Mouse (Mus musculus): ENCODE results near the gene Erp27. TPM values are rescaled to one million over a fixed set of nuclear protein-coding genes. Genes with fewer than 3 reads are reported as not detected.
A peak's percentile ranks its signal among the peaks of the same experiment; 100 is the strongest.

Gene Erp27
- polyA plus RNA-seq, 2 experiments = 0.52 to 0.69 TPM

GRCm38 (mm10) chr6:136898954-136899353 lies 23.0 kb downstream of the Erp27 start:
- Histone ChIP-seq H3K4me1 (ENCODE audit: control insufficient read depth, insufficient read depth, low read length) (peaks cover 15% of the 10 kb centered on the region), H3K4me3 (replicated peaks; ENCODE audit: low read length) (no peak overlapping the region), H3K4me2 (replicated peaks; ENCODE audit: low read depth, low read length, severe bottlenecking) (no peak overlapping the region), H3K9me3 (ENCODE audit: control insufficient read depth, low read length) (no peaks in the 10 kb centered on the region), H3K27ac (replicated peaks; ENCODE audit: low read depth, low read length) (no peak overlapping the region), H3K36me3 (ENCODE audit: control insufficient read depth, insufficient read depth, low read length) (no peaks in the 10 kb centered on the region), H3K9ac (ENCODE audit: low read depth, low read length, severe bottlenecking) (no peak overlapping the region), H3K27me3 (ENCODE audit: control insufficient read depth, insufficient read depth, low read length) (no peaks in the 10 kb centered on the region)
- TF ChIP-seq POLR2A (IDR thresholded peaks at IDR 0.05; ENCODE audit: borderline replicate concordance, extremely low read depth, insufficient read depth, insufficient read length) = no peak
- no peak for ATAC-seq (ENCODE audit: low FRiP score, low read depth)
- DNase-seq (ENCODE audit: low spot score) = no peak
- 67% methylated on average over 2 of the region's 2 CpGs for WGBS

DNA sequence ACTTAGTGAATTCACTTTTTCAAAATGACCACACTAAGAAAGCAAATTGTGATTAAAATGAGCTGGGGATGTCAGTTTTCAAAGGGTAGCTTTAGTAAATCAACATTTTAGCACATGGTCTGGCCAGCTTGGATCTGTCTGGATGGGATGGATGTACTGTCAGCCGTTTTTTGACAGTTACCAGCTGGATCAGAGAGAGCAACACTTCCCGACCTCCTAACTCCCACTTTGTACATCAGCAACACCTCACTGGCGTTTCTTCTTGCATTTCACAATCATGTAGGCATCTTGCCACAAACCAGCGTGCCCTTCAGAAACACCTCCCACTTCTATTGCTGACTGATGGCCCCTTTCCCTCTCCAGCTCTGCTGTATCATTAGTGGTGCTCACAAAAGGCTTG lies 23.8 kb downstream of the Erp27 start:
- Histone ChIP-seq H3K4me1 (ENCODE audit: control insufficient read depth, insufficient read depth, low read length) (peaks cover 19% of the 10 kb centered on the region), H3K9ac (ENCODE audit: low read depth, low read length, severe bottlenecking) (no peak overlapping the region), H3K36me3 (ENCODE audit: control insufficient read depth, insufficient read depth, low read length) (no peaks in the 10 kb centered on the region), H3K27ac (replicated peaks; ENCODE audit: low read depth, low read length) (no peak overlapping the region), H3K4me3 (replicated peaks; ENCODE audit: low read length) (no peak overlapping the region), H3K27me3 (ENCODE audit: control insufficient read depth, insufficient read depth, low read length) (no peaks in the 10 kb centered on the region), H3K4me2 (replicated peaks; ENCODE audit: low read depth, low read length, severe bottlenecking) (no peak overlapping the region), H3K9me3 (ENCODE audit: control insufficient read depth, low read length) (no peaks in the 10 kb centered on the region)
- ATAC-seq (ENCODE audit: low FRiP score, low read depth) (no peak), DNase-seq (ENCODE audit: low spot score) (no peak)
- no peak for TF ChIP-seq POLR2A (IDR thresholded peaks at IDR 0.05; ENCODE audit: borderline replicate concordance, extremely low read depth, insufficient read depth, insufficient read length)
- 30% methylated on average over 4 of the region's 4 CpGs for WGBS

GRCm38 (mm10) chr6:136897789-136898188 lies 24.2 kb downstream of the Erp27 start:
- H3K36me3 ChIP-seq (ENCODE audit: control insufficient read depth, insufficient read depth, low read length) = no peaks in the 10 kb centered on the region
- H3K4me1 ChIP-seq (ENCODE audit: control insufficient read depth, insufficient read depth, low read length) = peaks cover 23% of the 10 kb centered on the region
- H3K9ac ChIP-seq (ENCODE audit: low read depth, low read length, severe bottlenecking) = no peak overlapping the region
- no peak overlapping the region for H3K4me2 ChIP-seq (replicated peaks; ENCODE audit: low read depth, low read length, severe bottlenecking)
- no peak overlapping the region for H3K4me3 ChIP-seq (replicated peaks; ENCODE audit: low read length)
- 65% methylated on average over 4 of the region's 4 CpGs for WGBS
- no peak for DNase-seq (ENCODE audit: low spot score)
- no peak for TF ChIP-seq POLR2A (IDR thresholded peaks at IDR 0.05; ENCODE audit: borderline replicate concordance, extremely low read depth, insufficient read depth, insufficient read length)
- H3K27ac ChIP-seq (replicated peaks; ENCODE audit: low read depth, low read length) = no peak overlapping the region
- H3K9me3 ChIP-seq (ENCODE audit: control insufficient read depth, low read length) = no peaks in the 10 kb centered on the region
- H3K27me3 ChIP-seq (ENCODE audit: control insufficient read depth, insufficient read depth, low read length) = no peaks in the 10 kb centered on the region
- no peak for ATAC-seq (ENCODE audit: low FRiP score, low read depth)

DNA sequence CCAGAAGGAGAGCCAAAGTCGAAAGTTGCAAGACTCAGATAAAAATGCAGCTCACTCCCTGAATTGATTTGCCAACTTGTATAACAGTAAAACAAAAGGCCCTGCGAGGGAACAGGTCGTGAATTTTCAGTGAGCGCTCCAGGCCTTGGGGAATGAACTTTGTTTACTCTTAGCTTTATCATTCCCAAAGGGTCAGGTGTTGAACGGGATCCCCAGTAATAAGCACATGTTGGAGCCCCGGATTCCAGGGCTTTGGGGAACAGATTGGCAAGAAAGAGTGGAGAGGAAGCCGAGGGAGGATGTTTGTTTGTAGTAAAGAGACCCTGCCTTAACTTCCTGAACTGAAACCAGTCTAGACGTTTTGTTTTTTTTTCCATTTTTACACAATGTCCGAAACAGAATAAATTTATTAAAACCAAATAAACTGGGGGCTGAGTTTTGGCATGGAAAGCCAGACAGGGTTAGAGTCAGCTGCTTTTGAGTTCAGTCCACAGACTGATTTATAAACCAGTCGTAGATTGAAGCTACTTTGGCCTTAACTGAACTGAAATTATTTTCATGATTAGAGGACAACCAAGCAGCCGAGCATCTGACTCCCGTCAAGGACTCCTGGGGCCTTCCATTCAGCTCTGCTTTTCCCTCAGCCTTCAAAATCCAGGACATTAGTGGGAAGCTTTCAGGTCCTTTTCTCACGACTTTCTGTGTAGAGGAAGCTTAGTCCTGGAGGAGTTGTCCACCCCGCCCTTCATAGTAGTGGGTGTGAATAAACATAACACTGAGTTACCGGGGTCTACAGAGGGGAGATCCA lies 27.2 kb downstream of the Erp27 start:
- Histone ChIP-seq H3K4me1 (ENCODE audit: control insufficient read depth, insufficient read depth, low read length) (peaks cover 23% of the 10 kb centered on the region), H3K27me3 (ENCODE audit: control insufficient read depth, insufficient read depth, low read length) (no peaks in the 10 kb centered on the region), H3K27ac (replicated peaks; ENCODE audit: low read depth, low read length) (no peak overlapping the region), H3K4me2 (replicated peaks; ENCODE audit: low read depth, low read length, severe bottlenecking) (no peak overlapping the region), H3K36me3 (ENCODE audit: control insufficient read depth, insufficient read depth, low read length) (no peaks in the 10 kb centered on the region), H3K4me3 (replicated peaks; ENCODE audit: low read length) (no peak overlapping the region), H3K9me3 (ENCODE audit: control insufficient read depth, low read length) (no peaks in the 10 kb centered on the region), H3K9ac (ENCODE audit: low read depth, low read length, severe bottlenecking) (no peak overlapping the region)
- 46% methylated on average over 15 of the region's 15 CpGs for WGBS
- DNase-seq (ENCODE audit: low spot score) (peak; percentile 45), ATAC-seq (ENCODE audit: low FRiP score, low read depth) (no peak)
- TF ChIP-seq POLR2A (IDR thresholded peaks at IDR 0.05; ENCODE audit: borderline replicate concordance, extremely low read depth, insufficient read depth, insufficient read length) = no peak

DNA sequence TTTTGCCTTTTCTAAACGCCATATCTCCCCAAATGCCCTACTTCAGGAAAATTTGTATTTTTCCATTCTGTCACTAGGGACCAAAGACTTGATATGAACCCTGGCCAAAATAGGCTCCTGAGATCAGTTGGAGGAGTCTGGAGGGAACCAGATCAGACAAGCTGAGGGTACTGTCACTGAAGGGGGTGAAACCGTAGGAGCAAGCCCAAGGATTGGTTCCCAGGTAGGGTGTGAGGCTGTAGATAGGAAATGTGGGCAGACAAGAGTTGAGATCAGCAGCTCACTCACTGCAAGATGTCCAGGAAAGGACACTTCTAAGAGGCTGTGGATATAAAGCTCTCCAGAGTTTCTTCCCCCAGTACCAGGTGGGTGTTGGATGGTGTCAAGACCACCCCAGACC lies 30.0 kb downstream of the Erp27 start:
- Histone ChIP-seq H3K27me3 (ENCODE audit: control insufficient read depth, insufficient read depth, low read length) (no peaks in the 10 kb centered on the region), H3K4me2 (replicated peaks; ENCODE audit: low read depth, low read length, severe bottlenecking) (no peak overlapping the region), H3K9me3 (ENCODE audit: control insufficient read depth, low read length) (no peaks in the 10 kb centered on the region), H3K4me1 (ENCODE audit: control insufficient read depth, insufficient read depth, low read length) (peaks cover 23% of the 10 kb centered on the region), H3K9ac (ENCODE audit: low read depth, low read length, severe bottlenecking) (no peak overlapping the region), H3K4me3 (replicated peaks; ENCODE audit: low read length) (no peak overlapping the region), H3K27ac (replicated peaks; ENCODE audit: low read depth, low read length) (no peak overlapping the region), H3K36me3 (ENCODE audit: control insufficient read depth, insufficient read depth, low read length) (no peaks in the 10 kb centered on the region)
- 91% methylated on average over 2 of the region's 2 CpGs for WGBS
- DNase-seq (ENCODE audit: low spot score) (no peak), ATAC-seq (ENCODE audit: low FRiP score, low read depth) (no peak)
- no peak for TF ChIP-seq POLR2A (IDR thresholded peaks at IDR 0.05; ENCODE audit: borderline replicate concordance, extremely low read depth, insufficient read depth, insufficient read length)

Data from limb, embryonic 14.5 days (tissue).